Mouse (Mus musculus) liver, postnatal 0 days (tissue): ENCODE measurements around the gene Elovl3.

Experiments
- CTCF ChIP-seq: sonication (generic); IDR thresholded peaks from 2 replicates; pipeline ENCODE4 v1.5.1; 2016; ENCODE audit warnings: antibody characterized with exemption, low read depth
- EP300 ChIP-seq: IDR thresholded peaks from 2 replicates; pipeline ENCODE4 v1.6.1; 2016; ENCODE audit warnings: antibody characterized with exemption, low read depth, mild to moderate bottlenecking

DNA sequence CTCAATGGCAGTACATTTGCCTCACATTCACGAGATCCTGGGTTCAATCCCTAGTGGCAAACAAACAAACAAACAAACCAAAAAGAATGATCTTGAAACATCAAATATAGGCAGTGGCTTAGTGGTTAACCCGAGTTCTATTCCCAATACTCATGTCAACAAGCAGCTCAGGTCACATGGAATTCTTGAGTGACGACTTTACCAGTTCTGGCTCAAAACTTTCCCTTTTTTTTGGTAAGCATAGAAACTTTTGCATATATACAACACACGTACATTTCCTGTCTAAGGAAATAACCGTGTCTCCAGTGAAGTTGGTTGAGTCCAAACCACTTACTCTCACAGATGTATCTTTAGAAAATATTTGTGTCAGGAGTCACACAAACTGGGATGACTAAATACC is 40.8 kb downstream of the Elovl3 start:
- TF ChIP-seq CTCF (no peak), EP300 (no peak)
